Mouse (Mus musculus) testis, adult 2 months (tissue): ENCODE results near the gene Gm42906. TPM values are rescaled to one million over a fixed set of nuclear protein-coding genes. Genes with fewer than 3 reads are reported as not detected.

ENCODE experiments used
- H3K27ac ChIP-seq: fragments of 200-500 bp; 2 replicates; pipeline ENCODE4 v1.5.1; 2012; ENCODE audit warnings: low read depth, low read length; ENCODE audit not compliant: control insufficient read depth, insufficient read depth
- H3K27me3 ChIP-seq: fragments of 200-500 bp; 2 replicates; pipeline ENCODE4 v1.6.1; 2012; ENCODE audit warnings: mild to moderate bottlenecking, low read length, moderate library complexity; ENCODE audit not compliant: control insufficient read depth, insufficient read depth
- H3K36me3 ChIP-seq: fragments of 200-500 bp; 2 replicates; pipeline ENCODE4 v1.6.1; 2012; ENCODE audit warnings: mild to moderate bottlenecking, low read length; ENCODE audit not compliant: control insufficient read depth, insufficient read depth
- H3K4me1 ChIP-seq: fragments of 200-500 bp; 2 replicates; pipeline ENCODE4 v1.6.1; 2012; ENCODE audit warnings: low read length; ENCODE audit not compliant: control insufficient read depth, insufficient read depth
- H3K4me3 ChIP-seq: fragments of 200-500 bp; 2 replicates; pipeline ENCODE4 v1.5.1; 2012; ENCODE audit warnings: low read depth, mild to moderate bottlenecking, low read length, moderate library complexity, mixed read lengths; ENCODE audit not compliant: control insufficient read depth
- CTCF ChIP-seq: fragments of 200-500 bp; IDR thresholded peaks from 2 replicates; pipeline ENCODE4 v1.5.1; 2012; ENCODE audit warnings: low read depth, mild to moderate bottlenecking, inconsistent platforms, low read length, moderate library complexity; ENCODE audit not compliant: control insufficient read depth, insufficient read depth, insufficient replicate concordance
- POLR2A ChIP-seq: fragments of 200-500 bp; IDR thresholded peaks from 2 replicates; pipeline ENCODE4 v1.6.1; 2012; ENCODE audit warnings: low read depth, mild to moderate bottlenecking, inconsistent platforms, low read length, moderate library complexity; ENCODE audit not compliant: control insufficient read depth
- polyA plus RNA-seq: library from polyadenylated mRNA; depleted of rRNA; stranded (reverse); fragments of >200 nt; gene quantifications from 2 replicates; pipeline ENCODE4 v1.2.3, GENCODE M21; 2012

The Gm42906 gene
- polyA plus RNA-seq, 1 experiment: not detected

DNA sequence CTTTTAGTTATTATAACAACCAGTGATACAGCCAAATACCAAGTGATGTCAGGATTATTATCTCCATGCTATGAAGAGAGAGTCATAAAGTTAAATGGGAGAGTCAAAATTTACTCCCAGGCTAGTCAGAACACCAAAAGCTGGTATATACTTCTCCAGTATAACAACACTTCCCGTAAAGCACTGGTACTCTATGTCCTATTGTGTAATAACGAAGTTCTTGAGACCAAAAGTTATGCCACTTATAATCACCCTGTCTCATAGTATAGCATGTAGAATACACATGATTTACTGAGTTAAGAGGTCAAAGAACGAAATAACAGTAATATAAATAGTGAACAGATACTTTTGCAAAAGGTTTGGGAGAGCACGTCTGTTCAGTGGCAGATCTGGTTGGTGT lies 222.9 kb downstream of the Gm42906 start:
- TF ChIP-seq CTCF (no peak), POLR2A (no peak)
- Histone ChIP-seq H3K4me1 (no peaks in the 10 kb centered on the region), H3K36me3 (no peaks in the 10 kb centered on the region), H3K27me3 (no peaks in the 10 kb centered on the region), H3K27ac (no peak overlapping the region), H3K4me3 (no peak overlapping the region)

DNA sequence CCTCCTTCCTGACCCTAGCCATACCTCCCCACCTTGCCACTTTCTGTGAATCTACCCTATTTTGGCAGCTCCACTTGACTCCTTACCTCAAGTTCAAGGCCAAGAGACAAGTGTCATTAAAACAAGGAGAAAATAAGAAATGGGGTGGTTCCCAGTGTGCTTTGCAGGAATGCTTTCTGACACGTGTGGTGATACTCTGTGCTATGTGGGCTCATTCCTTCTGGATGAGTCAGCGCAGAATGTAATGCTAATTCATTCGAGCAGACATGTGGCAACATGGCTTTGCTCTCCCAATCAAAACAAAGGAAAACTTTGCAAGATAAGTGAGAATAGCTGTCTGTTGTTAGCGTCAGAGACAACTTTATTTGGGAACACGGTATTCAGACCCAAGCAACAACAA lies 225.0 kb downstream of the Gm42906 start:
- TF ChIP-seq CTCF: no peak
- no peak for TF ChIP-seq POLR2A
- Histone ChIP-seq H3K4me3 (no peak overlapping the region), H3K27ac (no peak overlapping the region), H3K4me1 (no peaks in the 10 kb centered on the region), H3K36me3 (no peaks in the 10 kb centered on the region), H3K27me3 (no peaks in the 10 kb centered on the region)

DNA sequence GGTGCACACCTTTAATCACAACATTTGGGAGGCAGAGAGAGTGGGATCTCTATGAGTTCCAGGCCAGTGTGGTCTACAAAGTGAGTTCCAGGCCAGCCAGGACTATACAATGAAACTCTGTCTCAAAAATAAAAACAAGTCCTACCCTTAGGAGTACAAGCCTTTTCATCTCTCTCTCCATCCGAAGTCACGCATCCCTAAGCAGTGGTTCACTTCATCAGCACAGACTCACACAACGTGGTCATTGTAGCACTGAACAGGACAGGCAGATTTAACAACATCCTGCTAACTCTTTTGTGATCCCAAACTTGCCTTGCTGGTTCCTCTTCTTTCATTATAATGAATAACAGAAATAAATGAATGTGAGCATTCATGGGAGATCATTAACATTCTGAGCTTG lies 226.7 kb downstream of the Gm42906 start:
- no peak overlapping the region for H3K27ac ChIP-seq
- H3K36me3 ChIP-seq: no peaks in the 10 kb centered on the region

DNA sequence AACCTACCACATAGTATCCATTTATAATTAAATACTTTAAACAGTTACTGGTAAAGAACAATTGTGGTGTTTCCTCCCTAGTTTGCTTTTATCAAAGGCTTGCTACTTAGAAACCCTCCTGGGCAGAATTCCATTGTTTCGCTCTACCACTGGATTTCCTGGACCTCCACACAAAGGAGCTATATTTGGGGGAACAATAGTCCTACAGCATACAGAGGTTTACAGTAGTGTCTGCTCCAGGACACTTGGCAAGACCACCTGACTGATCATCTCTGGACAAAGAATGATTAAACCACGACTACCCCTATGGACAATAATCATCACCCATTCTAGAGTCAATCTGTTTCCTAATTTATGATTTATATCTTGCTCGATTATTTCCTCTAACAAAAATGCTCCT lies 228.7 kb downstream of the Gm42906 start:
- Histone ChIP-seq H3K4me3 (no peak overlapping the region), H3K27ac (no peak overlapping the region), H3K4me1 (no peaks in the 10 kb centered on the region), H3K27me3 (no peaks in the 10 kb centered on the region), H3K36me3 (no peaks in the 10 kb centered on the region)
- TF ChIP-seq CTCF (no peak), POLR2A (no peak)

More for the DNA sequence above, 226.7 kb downstream of the Gm42906 start:
- no peak for TF ChIP-seq CTCF
- no peak for TF ChIP-seq POLR2A
- H3K4me1 ChIP-seq: no peaks in the 10 kb centered on the region
- no peaks in the 10 kb centered on the region for H3K27me3 ChIP-seq
- H3K4me3 ChIP-seq: no peak overlapping the region

DNA sequence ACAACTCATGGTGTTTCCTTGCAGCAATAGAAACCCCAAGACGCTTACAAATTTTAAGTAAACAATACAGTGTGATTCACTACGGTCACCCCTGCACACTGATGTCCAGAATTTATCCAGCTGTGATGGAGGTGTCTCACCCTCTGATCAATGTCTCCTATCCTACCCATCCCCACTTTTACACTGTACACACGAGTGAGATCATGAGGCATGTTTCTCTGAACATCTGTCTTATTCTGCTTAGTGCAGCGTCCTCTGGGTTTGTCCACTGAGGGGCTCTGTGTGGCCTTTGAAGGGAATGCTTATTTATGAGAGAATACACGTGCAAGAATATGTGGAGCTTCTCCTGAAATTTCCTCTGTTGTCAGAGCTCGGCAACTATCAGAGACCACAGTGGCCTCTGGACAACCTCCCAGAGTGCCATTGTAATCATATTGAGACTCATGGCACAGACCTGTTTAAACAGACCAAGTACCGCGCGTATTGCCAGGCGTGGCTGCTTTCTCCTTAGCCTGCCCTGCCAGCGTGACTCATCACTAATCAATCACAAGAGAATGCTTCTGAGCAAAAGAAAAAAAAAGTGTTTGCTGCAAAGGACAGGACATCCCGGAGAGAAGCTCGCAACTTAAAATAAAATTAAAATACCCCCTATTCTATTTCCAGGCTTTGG lies 231.2 kb downstream of the Gm42906 start:
- no peaks in the 10 kb centered on the region for H3K36me3 ChIP-seq
- no peaks in the 10 kb centered on the region for H3K27me3 ChIP-seq
- no peak overlapping the region for H3K4me3 ChIP-seq
- TF ChIP-seq CTCF (no peak), POLR2A (no peak)
- H3K4me1 ChIP-seq: no peaks in the 10 kb centered on the region
- H3K27ac ChIP-seq: no peak overlapping the region

DNA sequence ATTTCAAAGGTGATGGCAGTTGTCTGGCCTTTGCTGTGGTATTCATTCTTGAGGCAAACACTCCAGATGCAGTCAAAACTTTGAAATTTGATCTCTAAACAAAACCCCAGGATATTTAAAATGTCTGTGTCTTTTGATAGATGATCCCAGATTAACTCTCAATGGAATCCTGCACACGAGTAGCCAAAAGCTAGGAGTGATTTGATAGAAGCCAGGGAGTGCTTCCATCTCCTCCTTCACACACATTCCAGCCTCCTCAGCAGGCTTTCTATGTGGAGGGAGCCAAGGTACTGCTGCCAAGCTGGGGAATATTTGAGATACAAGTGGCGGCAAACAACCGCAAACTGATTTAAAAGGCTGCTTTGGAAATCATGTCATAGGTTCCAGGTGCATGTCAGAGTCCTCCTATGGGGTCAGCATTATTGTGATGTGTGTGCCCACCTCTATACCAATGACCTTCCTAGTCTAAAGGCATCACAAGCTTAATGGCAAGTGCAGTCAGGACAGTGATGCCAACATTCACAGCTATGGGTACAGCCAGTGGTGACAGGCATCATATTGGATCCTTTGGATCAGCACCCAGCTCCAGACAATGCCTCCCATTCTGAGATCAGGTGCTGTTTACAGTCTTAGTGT lies 234.0 kb downstream of the Gm42906 start:
- H3K4me1 ChIP-seq: peaks cover 6% of the 10 kb centered on the region
- H3K27ac ChIP-seq: no peak overlapping the region
- no peak overlapping the region for H3K4me3 ChIP-seq
- no peak for TF ChIP-seq POLR2A
- TF ChIP-seq CTCF: no peak
- H3K27me3 ChIP-seq: no peaks in the 10 kb centered on the region
- H3K36me3 ChIP-seq: no peaks in the 10 kb centered on the region

DNA sequence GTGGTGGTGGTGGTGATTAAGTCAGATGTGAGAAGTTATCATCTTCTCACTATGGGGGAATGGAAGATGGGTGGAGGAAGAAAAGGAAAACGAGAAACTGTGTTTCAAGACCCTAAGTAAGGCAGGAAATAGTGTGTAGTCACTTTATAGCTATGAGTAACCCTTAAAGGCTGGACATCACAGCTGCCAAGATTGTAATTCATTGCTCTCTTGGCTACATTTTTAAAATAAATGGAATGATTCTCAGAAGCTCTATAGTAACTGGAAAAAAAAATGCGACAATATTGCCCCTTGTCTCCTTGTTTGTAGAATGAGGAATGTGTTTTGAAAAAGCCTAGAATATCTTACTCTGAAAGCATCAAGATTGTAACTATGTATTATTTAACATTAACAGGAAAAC lies 235.7 kb downstream of the Gm42906 start:
- no peak overlapping the region for H3K4me3 ChIP-seq
- no peaks in the 10 kb centered on the region for H3K27me3 ChIP-seq
- H3K27ac ChIP-seq: no peak overlapping the region
- no peaks in the 10 kb centered on the region for H3K36me3 ChIP-seq
- no peak for TF ChIP-seq POLR2A
- no peak for TF ChIP-seq CTCF
- peaks cover 6% of the 10 kb centered on the region for H3K4me1 ChIP-seq

DNA sequence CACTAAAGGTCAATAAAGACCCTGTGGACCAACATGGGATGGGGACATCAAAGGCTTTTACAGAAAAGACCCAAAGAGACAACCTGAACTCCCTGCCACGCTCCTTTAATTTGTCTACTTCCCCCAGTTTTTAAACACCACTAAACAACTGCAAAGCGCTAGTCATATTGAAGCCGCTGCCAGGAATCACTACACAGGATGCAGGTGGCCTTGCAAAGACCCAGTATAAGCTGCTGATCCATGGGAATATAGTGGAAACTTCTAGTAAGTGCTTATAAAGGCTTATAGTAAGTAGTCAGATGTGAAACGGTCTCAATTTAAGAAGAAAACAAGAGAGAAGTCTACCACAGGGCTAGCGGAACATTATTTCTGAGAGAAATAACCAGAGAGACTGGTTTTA lies 237.2 kb downstream of the Gm42906 start:
- no peak for TF ChIP-seq POLR2A
- no peak for TF ChIP-seq CTCF
- no peak overlapping the region for H3K4me3 ChIP-seq
- peaks cover 6% of the 10 kb centered on the region for H3K4me1 ChIP-seq
- H3K36me3 ChIP-seq: no peaks in the 10 kb centered on the region
- no peak overlapping the region for H3K27ac ChIP-seq
- H3K27me3 ChIP-seq: no peaks in the 10 kb centered on the region
